ENCODE assay signal across 22 mouse cellular contexts in genomic region chr2:122532136-122532801, GRCm38 (mm10). TPM values are rescaled to one million over a fixed set of nuclear protein-coding genes. Genes with fewer than 3 reads are reported as not detected.
A peak's percentile ranks its signal among the peaks of the same experiment; 100 is the strongest.
DNase-seq lines count a peak whose midpoint lies in the region; ATAC-seq lines count a peak whose summit lies in the region.
"Had no signal": no experiment of that assay in that cellular context is flagged by ENCODE, and none has a peak within 500 bp of the region (broad histone marks: within the 10 kb centered on the region; RNA-seq: fewer than 3 reads in every experiment).

No protein-coding gene starts in this region.

- no peaks in the 10 kb centered on the region for H3K9me3 ChIP-seq in embryonic facial prominence, embryonic 10.5 days
- H3K9me3 ChIP-seq: intestine, embryonic 15.5 days; lung, embryonic 15.5 days; stomach, embryonic 15.5 days had no signal

- no peaks in the 10 kb centered on the region for H3K27me3 ChIP-seq in embryonic facial prominence, embryonic 10.5 days (replicated peaks; ENCODE audit: low read depth, poor library complexity, severe bottlenecking)
- H3K27me3 ChIP-seq: intestine, embryonic 15.5 days; lung, embryonic 15.5 days; Patski; stomach, embryonic 15.5 days had no signal

- no peak overlapping the region for H3K27ac ChIP-seq in embryonic facial prominence, embryonic 10.5 days (replicated peaks)
- H3K27ac ChIP-seq: gastrocnemius, adult 2 months; intestine, embryonic 15.5 days; kidney, postnatal 0 days; lung, embryonic 15.5 days; stomach, embryonic 15.5 days had no signal

- intact Hi-C loops in left cerebral cortex, postnatal 4 days (cut with DNase I), result no loop called here

- no peaks in the 10 kb centered on the region for H3K4me1 ChIP-seq in embryonic facial prominence, embryonic 10.5 days
- H3K4me1 ChIP-seq: intestine, embryonic 15.5 days; lung, embryonic 15.5 days; stomach, embryonic 15.5 days had no signal

- no peaks in the 10 kb centered on the region for H3K36me3 ChIP-seq in embryonic facial prominence, embryonic 10.5 days (replicated peaks)
- H3K36me3 ChIP-seq: intestine, embryonic 15.5 days; lung, embryonic 15.5 days; stomach, embryonic 15.5 days had no signal

- 87% methylated on average over 2 of the region's 2 CpGs for WGBS in embryonic facial prominence, embryonic 10.5 days

- ATAC-seq in megakaryocyte progenitor cell, adult 5-6 weeks (replicated peaks; ENCODE audit: poor library complexity), result 0 out of 2 replicates have a peak, but pooled peaks have one; percentile 13
- ATAC-seq: intestine, embryonic 15.5 days; Patski had no signal

- H3K4me3 ChIP-seq in embryonic facial prominence, embryonic 10.5 days, result no peak overlapping the region
- H3K4me3 ChIP-seq: gastrocnemius, adult 2 months; intestine, embryonic 15.5 days; lung, embryonic 15.5 days; stomach, embryonic 15.5 days had no signal

- peak; percentile 3 to 5 for DNase-seq in cerebellum, postnatal 36 days
- no peak for DNase-seq in cerebellum, adult 8-10 months
- peak; percentile 72 for DNase-seq in left cerebral cortex, postnatal 4 days
- DNase-seq in left cerebral cortex, adult 9 months (ENCODE audit: low spot score in 2 of 2), result no peak
- peak; percentile 24 for DNase-seq in brain, embryonic 18.5 days (ENCODE audit: low read depth, low spot score)
- no peak for DNase-seq in embryonic facial prominence, embryonic 10.5 days (ENCODE audit: low spot score)
- no peak for DNase-seq in urinary bladder, postnatal 4 days (ENCODE audit: low spot score in 2 of 2)
- DNase-seq: adrenal gland, postnatal 36 days; B cell, adult 2 months; cerebellum, adult 18-20 months; gastrocnemius, adult 2 months; heart, postnatal 14 days had no signal

RNA-seq across cellular contexts. Expression of gene Gm14085, which starts 47.5 kb away (rescaled TPM):
- total RNA-seq in left cerebral cortex, postnatal 4 days (2021), result under 1 TPM in 1 of 2 experiments, not detected in 1; 0.12 TPM
- 5.7 and 7.1 TPM in 2 replicates for total RNA-seq in megakaryocyte progenitor cell, adult 5-6 weeks (2015)
- 6.9 and 10.2 TPM in 2 replicates for total RNA-seq in megakaryocyte progenitor cell, adult 5-6 weeks (2017)
- not detected in 2 replicates for polyA plus RNA-seq in embryonic facial prominence, embryonic 10.5 days (2016; fragmentation: Nextera tagmentation; extraction: Ambion mirVana)
- total RNA-seq: layer of hippocampus, postnatal 25 days; left cerebral cortex, postnatal 36 days had no signal
- polyA plus RNA-seq: embryonic facial prominence, embryonic 11.5 days; kidney, postnatal 0 days; liver, embryonic 11.5 days; lung, embryonic 15.5 days; Patski had no signal

Comparison
In these comparisons a context has a peak if more than half of its experiments do, and no peak if none do; other contexts are left out.
1. DNase-seq: peak in cerebellum, postnatal 36 days (2 of 2), left cerebral cortex, postnatal 4 days (single experiment) and brain, embryonic 18.5 days (single experiment); none in cerebellum, adult 8-10 months (single experiment), left cerebral cortex, adult 9 months (0 of 2), embryonic facial prominence, embryonic 10.5 days (single experiment) and urinary bladder, postnatal 4 days (0 of 2).
2. RNA of gene Gm14085, which starts 47.5 kb away (total RNA-seq): 5.7 to 10.2 TPM in megakaryocyte progenitor cell, adult 5-6 weeks; 0.12 TPM in left cerebral cortex, postnatal 4 days; every median in the first group is over 4 times any median in the second.